Mouse (Mus musculus): Measurements from ENCODE around the gene Ptprf. TPM values are rescaled to one million over a fixed set of nuclear protein-coding genes. Genes with fewer than 3 reads are reported as not detected.

Gene Ptprf
- polyA plus RNA-seq (2012; rRNA removed) = 76.9 and 122 TPM in 2 replicates

- no peak for DNase-seq (ENCODE audit: low read depth)
These were observed at the start of gene Ptprf for GRCm38 (mm10) chr4:118291231-118291630. Gene Ptprf, minus strand, starts transcription at chr4:118291405.

DNA sequence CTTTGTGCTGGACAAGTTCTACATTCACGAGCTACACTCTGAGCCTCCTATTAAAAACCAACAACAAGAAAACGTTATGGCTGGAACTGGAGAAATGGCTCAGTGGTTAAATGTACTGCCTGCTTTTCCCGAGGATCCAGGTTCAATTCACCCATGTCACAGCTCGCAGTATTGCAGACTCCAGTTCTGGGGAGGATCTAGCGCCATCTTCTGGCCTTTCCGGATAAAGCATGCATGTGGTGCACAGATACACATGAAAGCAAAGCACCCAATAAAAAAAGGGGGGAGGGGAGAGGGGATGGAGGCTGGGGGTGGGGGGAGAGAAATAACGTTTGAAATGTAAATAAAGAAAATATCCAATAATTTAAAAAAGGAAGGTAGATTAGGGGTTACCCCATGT is 45.5 kb upstream of the Ptprf start:
- DNase-seq (ENCODE audit: low read depth) = no peak

DNA sequence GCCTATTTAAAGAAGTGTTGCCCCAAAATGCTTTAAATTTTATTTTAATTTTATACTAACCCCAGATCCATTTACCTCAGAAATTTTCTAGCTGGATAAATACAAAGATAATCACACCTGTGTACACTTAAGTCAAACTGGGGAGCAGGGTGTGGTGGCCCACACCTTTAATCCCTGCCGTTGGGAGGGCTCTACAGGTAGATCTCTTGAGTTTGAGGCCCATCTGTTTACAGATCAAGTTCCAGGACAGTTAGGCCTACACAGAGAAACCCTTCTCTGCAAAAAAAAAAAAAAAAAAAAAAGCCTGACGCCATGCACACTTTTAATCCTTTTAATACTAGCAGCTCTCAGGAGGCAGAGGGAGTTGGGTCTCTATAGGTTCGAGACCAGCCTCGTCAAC is 44.8 kb upstream of the Ptprf start:
- DNase-seq (ENCODE audit: low read depth) = no peak

- DNase-seq (ENCODE audit: low read depth) = no peak
These were observed 40.6 kb upstream of the Ptprf start for GRCm38 (mm10) chr4:118331777-118332176.

GRCm38 (mm10) chr4:118326476-118326875 is 35.3 kb upstream of the Ptprf start:
- DNase-seq (ENCODE audit: low read depth) = no peak

- no peak for DNase-seq (ENCODE audit: low read depth)
These were observed 29.4 kb upstream of the Ptprf start for GRCm38 (mm10) chr4:118320636-118321035.

- no peak for DNase-seq (ENCODE audit: low read depth)
These were observed 28.6 kb upstream of the Ptprf start for GRCm38 (mm10) chr4:118319706-118320344.

GRCm38 (mm10) chr4:118316662-118317061 is 25.5 kb upstream of the Ptprf start:
- no peak for DNase-seq (ENCODE audit: low read depth)

DNA sequence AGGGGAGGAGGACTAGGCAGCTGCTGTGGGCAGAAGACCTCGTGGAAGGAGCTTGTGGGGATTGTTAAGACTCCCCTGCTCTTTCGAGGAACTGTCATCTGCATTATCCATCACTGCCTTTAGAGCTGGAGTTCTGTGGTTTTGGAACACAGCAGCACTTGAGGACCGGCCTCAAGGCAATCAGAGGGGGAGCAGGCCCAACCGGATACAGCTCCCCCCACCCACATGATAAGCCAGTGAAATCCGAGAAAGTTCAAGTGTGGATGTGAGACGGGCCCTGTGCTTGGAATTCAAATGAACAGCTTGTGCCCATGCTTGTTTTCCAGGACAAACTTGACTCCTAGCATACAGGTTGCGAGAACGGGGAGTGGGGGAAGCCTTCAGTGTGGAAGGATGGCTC is 24.1 kb upstream of the Ptprf start:
- no peak for DNase-seq (ENCODE audit: low read depth)

DNA sequence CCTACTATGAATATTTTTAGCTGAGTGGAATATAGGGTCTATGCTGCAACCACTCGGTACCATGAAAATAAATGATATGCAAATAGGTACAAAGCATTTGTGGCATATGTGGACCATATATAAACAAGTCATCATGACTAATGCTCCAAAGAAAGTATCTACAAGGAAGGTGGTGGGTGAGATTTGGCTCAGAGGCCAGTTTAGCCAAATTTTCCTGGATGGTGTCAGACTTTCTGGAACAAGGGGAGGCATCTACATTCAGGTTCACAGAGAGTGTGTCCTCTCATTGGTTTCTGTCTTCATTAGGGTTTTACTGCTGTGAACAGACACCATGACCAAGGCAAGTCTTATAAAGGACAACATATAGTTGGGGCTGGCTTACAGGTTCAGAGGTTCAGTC is 19.3 kb upstream of the Ptprf start:
- DNase-seq (ENCODE audit: low read depth) = no peak

- no peak for DNase-seq (ENCODE audit: low read depth)
These were observed 16.5 kb upstream of the Ptprf start for GRCm38 (mm10) chr4:118307533-118308263.

DNA sequence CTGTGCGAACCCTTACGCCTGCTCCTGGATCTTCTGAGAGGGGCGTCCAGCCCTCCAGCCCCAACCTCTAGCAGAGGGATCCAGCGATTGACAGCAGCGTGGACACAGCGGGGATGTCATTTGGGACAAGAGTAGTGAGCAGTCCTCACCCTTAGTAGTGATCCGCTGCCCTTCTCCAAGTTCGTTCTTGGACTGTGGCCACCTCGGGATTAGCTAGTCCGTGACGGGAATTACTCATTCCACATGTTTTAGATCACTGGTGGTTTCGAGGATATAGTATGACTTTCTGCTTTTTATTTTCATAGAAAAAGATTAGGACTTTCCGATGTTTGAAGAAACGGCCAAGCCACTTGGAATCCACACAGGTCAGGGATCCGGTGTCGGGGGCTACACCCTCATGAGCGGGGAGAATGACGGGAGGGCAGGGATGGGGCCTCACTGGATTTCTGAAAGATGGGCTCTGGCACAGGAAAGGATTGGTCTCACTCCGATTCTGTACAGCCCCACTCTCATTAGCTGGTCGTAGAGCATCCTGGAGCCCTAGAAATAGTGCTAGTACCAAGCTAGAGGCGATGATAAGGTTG is 15.0 kb upstream of the Ptprf start:
- DNase-seq (ENCODE audit: low read depth) = no peak

DNA sequence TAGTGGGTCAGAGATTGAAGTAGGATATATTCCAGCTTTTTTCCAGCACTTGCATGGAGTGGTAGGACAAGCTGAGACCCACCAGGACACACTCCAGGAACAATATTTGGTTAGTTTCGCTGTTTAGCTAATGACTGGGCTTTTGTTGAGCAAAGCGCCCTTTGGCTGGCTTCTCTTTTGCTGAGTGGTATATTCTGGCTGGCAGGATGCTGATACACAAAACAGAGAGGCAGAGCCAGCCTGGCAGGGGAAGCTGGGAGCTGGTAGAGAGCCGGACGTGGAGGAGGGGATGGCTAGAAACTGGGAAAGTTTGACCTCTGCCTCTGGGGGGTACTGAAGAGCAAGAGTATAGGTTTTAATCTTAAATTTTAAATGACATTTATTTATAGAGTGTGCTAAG is 13.8 kb upstream of the Ptprf start:
- no peak for DNase-seq (ENCODE audit: low read depth)

GRCm38 (mm10) chr4:118297844-118298243 is 6.6 kb upstream of the Ptprf start:
- DNase-seq (ENCODE audit: low read depth) = no peak

- no peak for DNase-seq (ENCODE audit: low read depth)
These were observed 4.7 kb upstream of the Ptprf start for GRCm38 (mm10) chr4:118295651-118296561.

- DNase-seq (ENCODE audit: low read depth) = no peak
These were observed 3.6 kb upstream of the Ptprf start for GRCm38 (mm10) chr4:118294811-118295210.

DNA sequence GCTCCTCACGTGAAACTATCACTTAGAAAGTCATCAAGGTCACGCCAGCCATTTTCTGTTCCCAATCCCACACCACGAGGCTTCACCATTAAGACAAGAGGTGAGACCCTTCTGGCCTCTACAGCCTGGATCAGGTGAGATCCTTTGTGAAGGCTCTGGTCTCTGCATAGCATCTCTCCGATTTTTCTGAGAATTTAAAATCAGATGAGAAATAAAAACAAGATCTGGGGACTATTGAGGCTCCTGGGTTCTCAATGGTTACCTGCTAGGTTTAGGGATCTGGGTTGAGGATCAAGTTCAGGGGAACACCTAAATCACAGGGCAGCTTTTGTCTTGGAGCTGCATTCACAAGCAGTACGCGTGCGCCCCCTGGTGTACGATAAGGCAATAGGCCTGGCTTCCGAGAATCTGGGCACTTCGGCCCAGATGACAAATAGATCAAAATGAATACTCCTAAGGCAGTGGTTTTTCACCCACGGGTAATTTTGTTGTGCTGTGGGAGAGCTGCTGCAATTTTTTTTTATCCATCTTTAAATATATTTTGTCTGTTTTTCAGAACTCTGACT is 1.6 kb upstream of the Ptprf start:
- no peak for DNase-seq (ENCODE audit: low read depth)

GRCm38 (mm10) chr4:118290416-118291030 is 682 bp downstream of the Ptprf start:
- DNase-seq (ENCODE audit: low read depth) = no peak

DNA sequence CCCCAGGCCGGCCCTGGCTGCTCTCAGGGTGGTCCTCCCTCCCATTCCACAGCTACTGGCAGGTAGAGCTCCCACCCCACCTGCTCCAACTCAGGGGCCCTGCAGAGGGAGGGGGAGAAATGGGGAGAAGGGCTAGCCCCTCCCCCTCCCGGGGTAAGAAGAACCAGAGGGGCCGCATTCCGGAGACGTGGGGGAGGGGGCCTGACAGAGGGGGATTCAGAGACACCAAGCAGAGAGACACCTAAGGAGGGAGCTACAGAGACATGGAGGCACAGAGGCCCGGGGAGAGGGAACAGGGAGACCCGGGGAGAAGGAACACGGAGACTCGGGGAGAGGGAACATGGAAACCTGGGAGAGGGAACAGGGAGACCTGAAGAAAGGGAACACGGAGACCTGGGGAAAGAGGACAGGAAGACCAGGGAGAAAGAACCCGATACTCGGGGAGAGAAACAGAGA is 1.2 kb downstream of the Ptprf start:
- no peak for DNase-seq (ENCODE audit: low read depth)

DNA sequence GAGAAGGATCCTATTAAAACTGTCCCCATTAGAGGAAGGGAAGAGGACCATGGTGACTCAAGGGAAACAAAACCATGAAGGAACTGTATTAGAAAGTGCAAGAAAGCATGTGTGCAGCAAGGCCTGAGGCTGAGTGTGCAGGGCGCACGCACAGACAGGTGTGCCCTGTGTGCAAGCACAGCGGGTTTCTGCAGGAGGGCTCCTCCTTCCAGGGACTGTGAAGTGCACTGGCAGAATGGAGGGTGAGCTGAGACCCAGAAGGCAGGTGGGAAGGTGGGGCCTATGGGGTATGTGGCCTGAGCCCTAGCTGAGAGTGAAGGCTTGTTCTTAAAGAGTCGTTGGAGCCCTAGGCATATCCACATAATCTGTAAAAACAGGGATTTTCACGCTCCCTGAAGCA is 1.9 kb downstream of the Ptprf start:
- no peak for DNase-seq (ENCODE audit: low read depth)

GRCm38 (mm10) chr4:118288531-118288930 is 2.7 kb downstream of the Ptprf start:
- DNase-seq (ENCODE audit: low read depth) = no peak

Data from gonadal fat pad, adult 2 months (tissue).